Comparison of ENCODE assay signal across 31 mouse cellular contexts in the genomic region with DNA sequence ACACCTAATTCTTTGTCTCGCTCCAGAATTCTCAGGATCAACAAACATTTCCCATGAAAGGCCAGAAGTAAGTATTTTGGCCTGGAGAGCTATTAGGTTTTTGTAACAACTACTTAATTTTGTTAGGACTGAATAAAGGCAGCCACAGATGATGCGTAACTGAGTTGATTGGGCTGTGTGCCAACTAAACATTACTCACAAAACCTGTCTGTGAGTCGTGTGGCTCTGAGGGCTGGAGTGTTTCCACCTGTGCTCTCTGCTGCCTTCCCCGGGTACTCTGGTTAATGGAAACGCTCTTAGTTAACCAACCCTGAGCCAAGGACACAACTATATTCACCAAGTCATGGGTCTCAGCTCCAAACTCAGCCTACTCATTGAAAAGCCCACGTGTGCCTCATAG. TPM values are rescaled to one million over a fixed set of nuclear protein-coding genes. Genes with fewer than 3 reads are reported as not detected.
DNase-seq lines count a peak whose midpoint lies in the region; ATAC-seq and TF ChIP-seq lines count a peak whose summit lies in the region.
"Had no signal": no experiment of that assay in that cellular context is flagged by ENCODE, and none has a peak within 500 bp of the region (broad histone marks: within the 10 kb centered on the region; RNA-seq: fewer than 3 reads in every experiment).

No protein-coding gene starts in this region.

- peaks cover 4% of the 10 kb centered on the region; the same call in 1 of the 2 replicates for H3K36me3 ChIP-seq in lung, postnatal 0 days (ENCODE audit: insufficient read depth, low read length)
- peaks cover 19% of the 10 kb centered on the region for H3K36me3 ChIP-seq in liver, embryonic 12.5 days
- H3K36me3 ChIP-seq: forebrain, embryonic 12.5 days; hindbrain, embryonic 15.5 days had no signal

- TF ChIP-seq CTCF in lung, postnatal 0 days (IDR thresholded peaks at IDR 0.05): no peak
- TF ChIP-seq CTCF in lung, adult 2 months (IDR thresholded peaks at IDR 0.05; ENCODE audit: insufficient read depth, low read length): no peak

- H3K9ac ChIP-seq in lung, postnatal 0 days (replicated peaks; ENCODE audit: low read depth): no peak overlapping the region
- H3K9ac ChIP-seq in liver, embryonic 12.5 days: no peak overlapping the region
- H3K9ac ChIP-seq: embryonic facial prominence, embryonic 15.5 days; forebrain, embryonic 12.5 days; forebrain, postnatal 0 days; heart, embryonic 13.5 days; hindbrain, embryonic 15.5 days; limb, embryonic 12.5 days had no signal

- H3K4me1 ChIP-seq in lung, postnatal 0 days (ENCODE audit: insufficient read depth, low read depth, low read length): no peaks in the 10 kb centered on the region
- H3K4me1 ChIP-seq in lung, adult 2 months (ENCODE audit: control insufficient read depth, insufficient read depth, low read length): no peaks in the 10 kb centered on the region
- peaks cover 5% of the 10 kb centered on the region; the same call in 1 of the 2 replicates for H3K4me1 ChIP-seq in liver, embryonic 12.5 days
- H3K4me1 ChIP-seq: embryonic facial prominence, embryonic 15.5 days; forebrain, embryonic 12.5 days; heart, embryonic 13.5 days; hindbrain, embryonic 10.5 days; hindbrain, embryonic 15.5 days; limb, embryonic 12.5 days had no signal

- no peak for TF ChIP-seq EP300 in lung, postnatal 0 days (IDR thresholded peaks at IDR 0.05)

- H3K9me3 ChIP-seq in lung, postnatal 0 days (ENCODE audit: low read length): no peaks in the 10 kb centered on the region
- no peaks in the 10 kb centered on the region for H3K9me3 ChIP-seq in liver, embryonic 12.5 days (replicated peaks)
- H3K9me3 ChIP-seq: embryonic facial prominence, embryonic 15.5 days; forebrain, embryonic 12.5 days; G1E; heart, embryonic 13.5 days; hindbrain, embryonic 10.5 days; hindbrain, embryonic 15.5 days; limb, embryonic 12.5 days had no signal

- DNase-seq in adrenal gland, adult 2 months: peak; percentile 32
- DNase-seq in adrenal gland, postnatal 10 days: no peak
- DNase-seq in kidney, postnatal 14 days: peak; percentile 33
- no peak for DNase-seq in kidney, adult 9 months
- DNase-seq in lung, postnatal 0 days (ENCODE audit: low spot score): peak; percentile 35
- DNase-seq in lung, adult 2 months: no peak
- DNase-seq: adrenal gland, postnatal 36 days; cerebellum, adult 18-20 months; forebrain, postnatal 0 days; heart, postnatal 10 days; right cerebral cortex, adult 18-20 months; spleen, adult 18-20 months; thymus, adult 18-20 months; thymus, postnatal 25 days had no signal

- no peak for ATAC-seq in lung, postnatal 0 days
- no peak for ATAC-seq in liver, embryonic 12.5 days
- ATAC-seq: forebrain, postnatal 0 days had no signal

- no peak overlapping the region for H3K4me2 ChIP-seq in lung, postnatal 0 days (replicated peaks; ENCODE audit: low read depth, low read length)
- H3K4me2 ChIP-seq in liver, embryonic 12.5 days: no peak overlapping the region
- H3K4me2 ChIP-seq: embryonic facial prominence, embryonic 15.5 days; forebrain, embryonic 12.5 days; heart, embryonic 13.5 days; hindbrain, embryonic 15.5 days; limb, embryonic 12.5 days; midbrain, embryonic 11.5 days had no signal

- no peak overlapping the region for H3K4me3 ChIP-seq in lung, postnatal 0 days (ENCODE audit: low read depth, low read length)
- no peak overlapping the region for H3K4me3 ChIP-seq in lung, adult 2 months (replicated peaks; ENCODE audit: extremely low read depth, low read depth, low read length)
- no peak overlapping the region for H3K4me3 ChIP-seq in liver, embryonic 12.5 days
- H3K4me3 ChIP-seq: embryonic facial prominence, embryonic 15.5 days; forebrain, embryonic 12.5 days; heart, embryonic 13.5 days; hindbrain, embryonic 10.5 days; hindbrain, embryonic 15.5 days; layer of hippocampus, adult 2 months; left cerebral cortex, adult 2 months; limb, embryonic 12.5 days had no signal

- TF ChIP-seq POLR2A in lung, adult 2 months (IDR thresholded peaks at IDR 0.05; ENCODE audit: borderline replicate concordance, extremely low read depth, low read depth, low read length): no peak

- H3K27me3 ChIP-seq in lung, postnatal 0 days (replicated peaks; ENCODE audit: insufficient read depth, low read length): no peaks in the 10 kb centered on the region
- no peaks in the 10 kb centered on the region for H3K27me3 ChIP-seq in liver, embryonic 12.5 days (replicated peaks)
- H3K27me3 ChIP-seq: embryonic facial prominence, embryonic 15.5 days; forebrain, embryonic 12.5 days; heart, embryonic 13.5 days; hindbrain, embryonic 15.5 days; limb, embryonic 12.5 days had no signal

- no peak overlapping the region for H3K27ac ChIP-seq in lung, postnatal 0 days (ENCODE audit: low read length)
- no peak overlapping the region for H3K27ac ChIP-seq in liver, embryonic 12.5 days
- H3K27ac ChIP-seq: embryonic facial prominence, embryonic 15.5 days; forebrain, embryonic 12.5 days; heart, embryonic 13.5 days; hindbrain, embryonic 10.5 days; hindbrain, embryonic 15.5 days; layer of hippocampus, adult 2 months; left cerebral cortex, adult 2 months; limb, embryonic 12.5 days had no signal

- WGBS in lung, postnatal 0 days: 54% methylated on average over 6 of the region's 6 CpGs
- WGBS in lung, adult 2 months: 67% methylated on average over 6 of the region's 6 CpGs
- WGBS in liver, embryonic 12.5 days (ENCODE audit: insufficient replicate concordance): 70% methylated on average over 6 of the region's 6 CpGs

RNA-seq across cellular contexts. Expression of a gene that starts 14.3 kb away (rescaled TPM):
- total RNA-seq in adrenal gland, adult 2 months (2021): 10 to 100 TPM; 44.8 to 47.5 TPM
- 114 and 169 TPM in 2 replicates for polyA plus RNA-seq in adrenal gland, adult 2 months (2012; rRNA removed)
- total RNA-seq in adrenal gland, postnatal 10 days (2021): 10 to 100 TPM; 42.5 to 47.8 TPM
- 40.3 TPM in 2 replicates for polyA plus RNA-seq in lung, postnatal 0 days (2015; fragmentation: Nextera tagmentation; extraction: Ambion mirVana)
- polyA plus RNA-seq in lung, adult 2 months (2012; rRNA removed): 24.9 and 36.7 TPM in 2 replicates
- polyA plus RNA-seq in liver, embryonic 12.5 days (2016; fragmentation: Nextera tagmentation; extraction: Ambion mirVana): 29.7 and 30.9 TPM in 2 replicates

RNA-seq across cellular contexts. Expression of a gene that starts 41.1 kb away (rescaled TPM):
- total RNA-seq in adrenal gland, adult 2 months (2021): 10 to 100 TPM; 19.9 to 36.9 TPM
- 2.8 and 3.3 TPM in 2 replicates for polyA plus RNA-seq in adrenal gland, adult 2 months (2012; rRNA removed)
- 10 to 100 TPM; 16.4 to 28.3 TPM for total RNA-seq in adrenal gland, postnatal 10 days (2021)
- polyA plus RNA-seq in lung, postnatal 0 days (2015; fragmentation: Nextera tagmentation; extraction: Ambion mirVana): 3.1 and 3.2 TPM in 2 replicates
- polyA plus RNA-seq in lung, adult 2 months (2012; rRNA removed): 6.4 and 9.5 TPM in 2 replicates
- 1.2 and 1.3 TPM in 2 replicates for polyA plus RNA-seq in liver, embryonic 12.5 days (2016; fragmentation: Nextera tagmentation; extraction: Ambion mirVana)

RNA-seq across cellular contexts. Expression of a gene that starts 41.9 kb away (rescaled TPM):
- total RNA-seq in adrenal gland, adult 2 months (2021): 10 to 100 TPM in 1 of 2 experiments, 1 to 10 TPM in 1; 7.9 to 14.5 TPM
- polyA plus RNA-seq in adrenal gland, adult 2 months (2012; rRNA removed): 39.9 and 40.1 TPM in 2 replicates
- total RNA-seq in adrenal gland, postnatal 10 days (2021): 10 to 100 TPM; 10.2 to 11.7 TPM
- polyA plus RNA-seq in lung, postnatal 0 days (2015; fragmentation: Nextera tagmentation; extraction: Ambion mirVana): 0.36 and 0.39 TPM in 2 replicates
- polyA plus RNA-seq in lung, adult 2 months (2012; rRNA removed): 0.95 and 1.6 TPM in 2 replicates
- 9.9 and 10.0 TPM in 2 replicates for polyA plus RNA-seq in liver, embryonic 12.5 days (2016; fragmentation: Nextera tagmentation; extraction: Ambion mirVana)
- total RNA-seq: gastrocnemius, adult 8-10 months; heart, adult 8-10 months; heart, postnatal 10 days; liver, adult 2 months; neutrophil, adult 5-6 weeks had no signal
- polyA plus RNA-seq: G1E; gonadal fat pad, adult 2 months; inflammation-experienced regulatory T-cells, adult 6 months; liver, adult 2 months had no signal

Comparison
In these comparisons a context has a peak if more than half of its experiments do, and no peak if none do; other contexts are left out.
1. DNase-seq: peak in adrenal gland, adult 2 months (single experiment), kidney, postnatal 14 days (single experiment) and lung, postnatal 0 days (single experiment); none in adrenal gland, postnatal 10 days (single experiment), kidney, adult 9 months (single experiment) and lung, adult 2 months (single experiment).